Mouse (Mus musculus) testis, postnatal 10 days (tissue): ENCODE measurements around the gene Ufm1.

Source experiments
- DNase-seq: peaks from one replicate; pipeline ENCODE4 v3.0.0; 2021; ENCODE audit warnings: low spot score

The Ufm1 gene

GRCm38 (mm10) chr3:53863383-53864220 lies at the start of gene Ufm1:
Ufm1 (minus strand) TSS chr3:53863830.
- peak; percentile 88 for DNase-seq

- DNase-seq, result no peak
Observed at GRCm38 (mm10) chr3:53890619-53891540, 27.2 kb upstream of the Ufm1 start.

GRCm38 (mm10) chr3:53871596-53871995 lies 8.0 kb upstream of the Ufm1 start:
- DNase-seq, result no peak

GRCm38 (mm10) chr3:53870482-53870881 lies 6.9 kb upstream of the Ufm1 start:
- no peak for DNase-seq

- DNase-seq, result no peak
Observed at GRCm38 (mm10) chr3:53869263-53869662, 5.6 kb upstream of the Ufm1 start.

- no peak for DNase-seq
Observed at GRCm38 (mm10) chr3:53868212-53868611, 4.6 kb upstream of the Ufm1 start.

GRCm38 (mm10) chr3:53854831-53855230 lies 8.8 kb downstream of the Ufm1 start:
- DNase-seq, result no peak

- no peak for DNase-seq
Observed at GRCm38 (mm10) chr3:53854261-53854660, 9.4 kb downstream of the Ufm1 start.

GRCm38 (mm10) chr3:53848262-53848661 lies 15.4 kb downstream of the Ufm1 start:
- no peak for DNase-seq

GRCm38 (mm10) chr3:53847726-53848125 lies 15.9 kb downstream of the Ufm1 start:
- no peak for DNase-seq

- no peak for DNase-seq
Observed at GRCm38 (mm10) chr3:53846206-53846928, 17.3 kb downstream of the Ufm1 start.

GRCm38 (mm10) chr3:53844786-53845185 lies 18.8 kb downstream of the Ufm1 start, which contains the start of gene Gm10985:
Gm10985 (plus strand) TSS chr3:53845086.
- DNase-seq, result no peak

- no peak for DNase-seq
Observed at GRCm38 (mm10) chr3:53834238-53834637, 29.4 kb downstream of the Ufm1 start.

- no peak for DNase-seq
Observed at GRCm38 (mm10) chr3:53813421-53813977, 50.1 kb downstream of the Ufm1 start.
